Mouse (Mus musculus) 416B (cell line): ENCODE measurements at regions not wholly inside any gene's neighbourhood (a gene's known extent, or its start where the extent isn't known, plus 50 kb on each side); places are given as distances from the start of the nearest gene placed in this dataset.

ENCODE experiments used
- DNase-seq: peaks from one replicate; pipeline ENCODE4 v3.0.0; 2011; ENCODE audit warnings: low read depth

DNA sequence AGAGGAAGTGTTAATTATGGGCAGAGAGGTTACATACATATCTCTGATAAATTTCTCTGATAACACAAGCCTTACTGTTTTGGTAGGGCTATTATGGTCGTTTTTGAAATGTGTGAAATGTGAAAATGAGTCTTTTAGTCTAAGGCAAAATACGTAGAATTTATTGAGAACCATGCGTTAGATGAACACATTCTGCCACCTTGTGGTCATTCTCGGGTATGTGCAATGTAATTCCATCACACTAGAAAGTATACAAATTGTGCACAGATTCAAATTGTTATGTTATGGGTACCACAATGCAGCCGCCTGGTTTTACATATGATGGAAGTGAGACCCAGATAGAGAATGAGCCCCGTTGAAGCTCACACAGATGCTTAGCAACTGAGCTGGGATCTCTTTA, 138.7 kb downstream of the Cdr1 start:
- peak; percentile 19 for DNase-seq

DNA sequence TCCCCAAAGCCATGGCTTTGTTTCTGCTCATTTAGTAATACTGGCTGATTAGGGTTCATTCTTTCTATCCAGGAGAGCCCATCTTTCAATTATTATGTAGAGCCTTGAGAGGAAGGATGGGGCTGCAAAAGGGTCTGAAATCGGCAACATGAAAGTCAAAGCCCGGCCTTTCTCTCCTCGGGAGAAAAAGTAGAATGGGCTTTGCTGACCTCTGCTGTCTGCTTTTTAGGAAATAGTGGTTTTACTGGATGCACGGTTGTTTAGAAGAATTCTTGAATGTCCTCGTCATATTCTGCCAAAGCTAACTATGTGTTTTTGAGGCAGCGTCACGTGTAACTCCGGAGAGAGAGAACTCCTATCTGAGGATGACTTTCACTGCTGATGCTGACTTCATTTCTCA, 142.2 kb downstream of the Cdr1 start:
- DNase-seq: no peak
